Mouse (Mus musculus) hindlimb bud, embryonic 11.5 days (tissue): Measurements from ENCODE around the gene Sys1.

Source experiments
- DNase-seq: peaks from one replicate; pipeline ENCODE4 v3.0.0-alpha.2; 2012; ENCODE audit warnings: low read depth, low spot score; ENCODE audit errors: extremely low spot score

Sys1 gene

GRCm38 (mm10) chr2:164433278-164433895 lies 23.4 kb upstream of the Sys1 start:
- DNase-seq, result no peak

GRCm38 (mm10) chr2:164434681-164435080 lies 22.1 kb upstream of the Sys1 start:
- no peak for DNase-seq

- no peak for DNase-seq
Observed at GRCm38 (mm10) chr2:164435216-164436090, 21.3 kb upstream of the Sys1 start.

- no peak for DNase-seq
Observed at GRCm38 (mm10) chr2:164436215-164436913, 20.4 kb upstream of the Sys1 start.

- DNase-seq, result no peak
Observed at GRCm38 (mm10) chr2:164436961-164437360, 19.8 kb upstream of the Sys1 start.

- DNase-seq, result no peak
Observed at GRCm38 (mm10) chr2:164437710-164438109, 19.1 kb upstream of the Sys1 start.

GRCm38 (mm10) chr2:164438257-164438656 lies 18.5 kb upstream of the Sys1 start:
- no peak for DNase-seq

- DNase-seq, result no peak
Observed at GRCm38 (mm10) chr2:164439001-164439421, 17.8 kb upstream of the Sys1 start.

GRCm38 (mm10) chr2:164440314-164440713 lies 16.4 kb upstream of the Sys1 start:
- no peak for DNase-seq

GRCm38 (mm10) chr2:164441155-164441554 lies 15.6 kb upstream of the Sys1 start:
- DNase-seq, result no peak

GRCm38 (mm10) chr2:164441731-164442130 lies 15.0 kb upstream of the Sys1 start:
- DNase-seq, result no peak

GRCm38 (mm10) chr2:164442315-164443050 lies 14.3 kb upstream of the Sys1 start:
- DNase-seq, result no peak

- no peak for DNase-seq
Observed at GRCm38 (mm10) chr2:164443051-164443437, 13.7 kb upstream of the Sys1 start.

GRCm38 (mm10) chr2:164443460-164444000 lies 13.2 kb upstream of the Sys1 start, which contains the start of gene Sdc4:
TSS of gene Sdc4 (minus strand) at chr2:164443887.
- no peak for DNase-seq

- DNase-seq, result no peak
Observed at GRCm38 (mm10) chr2:164444701-164445100, 12.1 kb upstream of the Sys1 start.

- DNase-seq, result no peak
Observed at GRCm38 (mm10) chr2:164445399-164446085, 11.2 kb upstream of the Sys1 start.

GRCm38 (mm10) chr2:164446086-164446469 lies 10.7 kb upstream of the Sys1 start:
- no peak for DNase-seq

GRCm38 (mm10) chr2:164448140-164448539 lies 8.6 kb upstream of the Sys1 start:
- no peak for DNase-seq

- DNase-seq, result no peak
Observed at GRCm38 (mm10) chr2:164448921-164449320, 7.8 kb upstream of the Sys1 start.
